Mouse (Mus musculus) mature B cell (primary cell): ENCODE results near the gene Mapkapk5.

Experiments used
- in situ Hi-C: fragments of 300-500 bp; cut with MboI; formaldehyde crosslinking; loops from 2 replicates; pipeline ENCODE4 v1.14.3; 2019

The Mapkapk5 gene

GRCm38 (mm10) chr5:121545793-121546529 is at the start of gene Mapkapk5:
Gene Mapkapk5, minus strand, starts transcription at chr5:121545905.
- in situ Hi-C loops = no loop called here

- in situ Hi-C loops = loop anchor here (5.0 kb wide), 1 partner anchor 33 kb away; no protein-coding TSS in a partner anchor
Measured at GRCm38 (mm10) chr5:121594714-121595313, 49.1 kb upstream of the Mapkapk5 start.

- in situ Hi-C loops = no loop called here
Measured at GRCm38 (mm10) chr5:121593451-121594401, 48.0 kb upstream of the Mapkapk5 start, which contains the start of gene Aldh2. Gene Aldh2, minus strand, starts transcription at chr5:121593824.

- in situ Hi-C loops = no loop called here
Measured at GRCm38 (mm10) chr5:121592816-121593407, 47.2 kb upstream of the Mapkapk5 start.

- in situ Hi-C loops = no loop called here
Measured at GRCm38 (mm10) chr5:121592064-121592815, 46.5 kb upstream of the Mapkapk5 start.

GRCm38 (mm10) chr5:121591417-121592063 is 45.8 kb upstream of the Mapkapk5 start:
- in situ Hi-C loops = no loop called here

- in situ Hi-C loops = no loop called here
Measured at GRCm38 (mm10) chr5:121589928-121590327, 44.2 kb upstream of the Mapkapk5 start.

- in situ Hi-C loops = no loop called here
Measured at GRCm38 (mm10) chr5:121586400-121587039, 40.8 kb upstream of the Mapkapk5 start.

- in situ Hi-C loops = no loop called here
Measured at GRCm38 (mm10) chr5:121585699-121586098, 40.0 kb upstream of the Mapkapk5 start.

- in situ Hi-C loops = no loop called here
Measured at GRCm38 (mm10) chr5:121585005-121585404, 39.3 kb upstream of the Mapkapk5 start.

- in situ Hi-C loops = no loop called here
Measured at GRCm38 (mm10) chr5:121583765-121584501, 38.2 kb upstream of the Mapkapk5 start.

- in situ Hi-C loops = no loop called here
Measured at GRCm38 (mm10) chr5:121581945-121582344, 36.2 kb upstream of the Mapkapk5 start.

- in situ Hi-C loops = no loop called here
Measured at GRCm38 (mm10) chr5:121576927-121577488, 31.3 kb upstream of the Mapkapk5 start.

GRCm38 (mm10) chr5:121575867-121576266 is 30.2 kb upstream of the Mapkapk5 start:
- in situ Hi-C loops = no loop called here

GRCm38 (mm10) chr5:121574145-121574544 is 28.4 kb upstream of the Mapkapk5 start:
- in situ Hi-C loops = no loop called here

- in situ Hi-C loops = no loop called here
Measured at GRCm38 (mm10) chr5:121570787-121571186, 25.1 kb upstream of the Mapkapk5 start.

- in situ Hi-C loops = no loop called here
Measured at GRCm38 (mm10) chr5:121569881-121570420, 24.2 kb upstream of the Mapkapk5 start.

GRCm38 (mm10) chr5:121566035-121566681 is 20.5 kb upstream of the Mapkapk5 start:
- in situ Hi-C loops = no loop called here
